Mouse (Mus musculus): Measurements from ENCODE around the gene Adcy2. TPM values are rescaled to one million over a fixed set of nuclear protein-coding genes. Genes with fewer than 3 reads are reported as not detected.
A peak's percentile ranks its signal among the peaks of the same experiment; 100 is the strongest.

Gene Adcy2
- polyA plus RNA-seq, 1 experiment from 2014 or later: 6.7 TPM

DNA sequence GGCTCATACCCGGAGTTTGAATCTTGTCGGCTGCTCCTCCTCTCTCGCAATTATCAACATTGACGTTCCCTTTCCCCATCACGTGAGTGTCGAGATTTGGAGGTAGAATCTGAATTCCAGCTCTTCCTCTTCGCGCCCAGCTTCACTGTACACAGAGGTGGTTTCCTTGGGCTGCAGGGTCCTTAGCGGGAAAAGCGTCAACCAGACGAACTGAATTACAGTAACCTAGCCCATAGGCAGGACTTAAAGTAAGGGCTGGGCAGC, 416.9 kb downstream of the Adcy2 start:
- H3K9me3 ChIP-seq (ENCODE audit: control insufficient read depth, low read length): no peaks in the 10 kb centered on the region
- ATAC-seq (ENCODE audit: low FRiP score, low TSS enrichment) (no peak; the same call in 1 of the 2 replicates), DNase-seq (no peak)
- H3K9ac ChIP-seq (replicated peaks; ENCODE audit: low read length): peak overlapping the region; percentile 66
- peaks cover 7% of the 10 kb centered on the region for H3K4me1 ChIP-seq (ENCODE audit: control insufficient read depth, insufficient read depth, low read length)
- H3K4me3 ChIP-seq (replicated peaks; ENCODE audit: low read depth, low read length): peak overlapping the region; percentile 83
- no peaks in the 10 kb centered on the region for H3K27me3 ChIP-seq (ENCODE audit: control insufficient read depth, insufficient read depth, low read length)
- 1% methylated on average over 11 of the region's 11 CpGs for WGBS
- peaks cover 47% of the 10 kb centered on the region for H3K36me3 ChIP-seq (ENCODE audit: control insufficient read depth, insufficient read depth, low read length)
- peak overlapping the region; percentile 91 for H3K4me2 ChIP-seq (ENCODE audit: low read length)
- H3K27ac ChIP-seq (replicated peaks; ENCODE audit: low read depth, low read length): peak overlapping the region; percentile 70

DNA sequence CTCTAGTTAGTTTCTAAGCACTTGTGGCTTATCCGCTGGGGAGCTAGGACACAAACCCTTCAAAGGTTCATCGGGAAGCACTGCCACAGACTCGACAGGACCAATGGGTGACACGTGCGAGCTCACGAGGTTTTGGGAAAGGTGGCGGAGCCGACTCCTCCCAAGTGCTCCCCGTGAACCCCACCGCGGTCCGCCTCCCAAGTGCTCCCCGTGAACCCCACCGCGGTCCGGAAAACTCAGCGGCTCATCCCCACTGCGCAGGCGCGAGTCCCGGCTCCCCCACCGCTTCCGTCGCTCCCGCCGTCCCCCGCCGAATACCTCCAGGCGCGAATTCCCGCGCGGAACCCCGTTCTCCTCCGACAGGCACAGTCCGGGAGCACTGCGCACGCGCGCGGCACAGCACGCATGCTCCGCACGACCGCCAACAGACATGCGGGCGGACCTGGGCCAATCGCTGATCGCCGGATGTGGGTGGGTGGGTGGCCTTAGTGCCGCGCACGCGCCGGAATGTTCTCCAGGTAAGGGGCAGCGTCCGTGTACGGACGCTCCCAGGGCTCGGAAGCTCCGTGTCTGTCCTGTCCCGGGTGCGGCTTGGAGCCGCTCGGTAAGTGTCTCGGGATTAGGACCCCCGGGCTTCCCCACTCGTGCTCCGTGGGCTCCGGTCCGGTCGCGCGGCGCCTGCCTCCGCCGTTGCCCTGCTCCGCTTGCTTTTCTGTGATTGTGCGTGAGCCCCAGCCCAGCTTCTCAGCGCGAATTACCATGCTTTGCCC, 417.4 kb downstream of the Adcy2 start, which contains the start of the genes Mtrr and Fastkd3:
TSS of gene Mtrr (minus strand) at position 403 of the 770 bp plus-strand sequence.
TSS of gene Fastkd3 (plus strand) at position 488 of the 770 bp plus-strand sequence.
- ATAC-seq (ENCODE audit: low FRiP score, low TSS enrichment) (peak; percentile 100), DNase-seq (peak; percentile 99)
- Histone ChIP-seq H3K36me3 (ENCODE audit: control insufficient read depth, insufficient read depth, low read length) (peaks cover 47% of the 10 kb centered on the region), H3K4me1 (ENCODE audit: control insufficient read depth, insufficient read depth, low read length) (peaks cover 7% of the 10 kb centered on the region), H3K4me2 (ENCODE audit: low read length) (peak within 1 kb of the TSS; percentile 91), H3K4me3 (replicated peaks; ENCODE audit: low read depth, low read length) (peak within 1 kb of the TSS; percentile 83), H3K27me3 (ENCODE audit: control insufficient read depth, insufficient read depth, low read length) (no peaks in the 10 kb centered on the region), H3K27ac (replicated peaks; ENCODE audit: low read depth, low read length) (peak within 1 kb of the TSS; percentile 70), H3K9ac (replicated peaks; ENCODE audit: low read length) (peak within 1 kb of the TSS; percentile 66), H3K9me3 (ENCODE audit: control insufficient read depth, low read length) (no peaks in the 10 kb centered on the region)
- under 1% methylated on average over 81 of the region's 81 CpGs for WGBS

DNA sequence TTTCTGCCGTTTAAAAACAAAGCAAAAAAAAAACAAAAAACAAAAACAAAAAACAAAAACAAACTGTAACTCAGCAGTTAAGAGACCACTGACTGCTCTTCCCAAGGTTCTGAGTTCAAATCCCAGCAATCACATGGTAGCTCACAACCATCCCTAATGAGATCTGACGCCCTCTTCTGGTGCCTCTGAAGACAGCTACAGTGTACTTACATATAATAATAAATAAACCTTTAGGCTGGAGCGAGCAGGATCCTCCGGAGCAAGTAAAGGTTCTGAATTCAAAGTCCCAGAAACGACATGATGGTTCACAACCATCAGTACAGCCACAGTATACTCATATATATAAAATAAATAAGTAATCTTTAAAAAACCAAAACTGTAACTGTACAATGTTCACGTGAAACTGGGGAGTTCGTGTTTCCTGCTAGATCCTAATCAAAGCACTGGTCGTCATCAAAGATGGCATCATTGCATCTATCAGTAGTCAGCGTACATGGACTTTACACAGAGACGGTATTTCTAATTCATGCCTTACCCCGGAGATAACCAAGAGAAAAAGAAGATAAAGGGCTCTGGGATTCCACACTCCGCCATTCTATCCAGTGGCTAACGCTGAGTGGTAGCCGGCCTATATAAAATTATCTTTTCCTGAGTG, 418.1 kb downstream of the Adcy2 start:
- WGBS: 29% methylated on average over 14 of the region's 14 CpGs
- peaks cover 48% of the 10 kb centered on the region for H3K36me3 ChIP-seq (ENCODE audit: control insufficient read depth, insufficient read depth, low read length)
- H3K4me3 ChIP-seq (replicated peaks; ENCODE audit: low read depth, low read length): peak overlapping the region; percentile 83

DNA sequence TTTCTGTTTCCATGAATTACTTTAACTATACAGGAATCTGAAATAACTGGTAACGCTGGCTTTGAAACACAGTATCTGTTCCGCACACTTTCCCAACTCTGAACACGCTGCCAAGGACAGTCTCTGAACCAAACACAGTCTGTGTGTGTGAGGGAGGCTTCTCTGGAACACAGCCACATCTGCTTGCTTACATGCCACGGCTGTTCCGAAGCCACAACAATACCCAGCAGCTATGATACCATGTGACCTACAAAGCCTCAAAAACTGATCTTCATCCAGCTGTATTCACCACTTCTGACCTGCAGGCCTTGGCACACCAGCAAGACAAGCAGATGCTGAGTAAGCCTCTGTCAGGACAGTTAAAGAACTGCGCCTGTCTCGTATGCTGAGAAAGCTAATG, 421.4 kb downstream of the Adcy2 start:
- Histone ChIP-seq H3K4me1 (ENCODE audit: control insufficient read depth, insufficient read depth, low read length) (peaks cover 5% of the 10 kb centered on the region), H3K27ac (replicated peaks; ENCODE audit: low read depth, low read length) (no peak overlapping the region), H3K9me3 (ENCODE audit: control insufficient read depth, low read length) (no peaks in the 10 kb centered on the region), H3K4me2 (ENCODE audit: low read length) (no peak overlapping the region), H3K4me3 (replicated peaks; ENCODE audit: low read depth, low read length) (no peak overlapping the region), H3K9ac (replicated peaks; ENCODE audit: low read length) (no peak overlapping the region), H3K36me3 (ENCODE audit: control insufficient read depth, insufficient read depth, low read length) (peaks cover 28% of the 10 kb centered on the region), H3K27me3 (ENCODE audit: control insufficient read depth, insufficient read depth, low read length) (no peaks in the 10 kb centered on the region)
- no peak for DNase-seq
- ATAC-seq (ENCODE audit: low FRiP score, low TSS enrichment): no peak
- 92% methylated on average over 7 of the region's 7 CpGs for WGBS

More for the DNA sequence above, 418.1 kb downstream of the Adcy2 start:
- Histone ChIP-seq H3K27me3 (ENCODE audit: control insufficient read depth, insufficient read depth, low read length) (no peaks in the 10 kb centered on the region), H3K9ac (replicated peaks; ENCODE audit: low read length) (peak overlapping the region; percentile 59), H3K4me1 (ENCODE audit: control insufficient read depth, insufficient read depth, low read length) (peaks cover 7% of the 10 kb centered on the region), H3K4me2 (ENCODE audit: low read length) (peak overlapping the region; percentile 91), H3K9me3 (ENCODE audit: control insufficient read depth, low read length) (no peaks in the 10 kb centered on the region), H3K27ac (replicated peaks; ENCODE audit: low read depth, low read length) (peak overlapping the region; percentile 55; the same call in 1 of the 2 replicates)
- DNase-seq: no peak
- ATAC-seq (ENCODE audit: low FRiP score, low TSS enrichment): no peak

DNA sequence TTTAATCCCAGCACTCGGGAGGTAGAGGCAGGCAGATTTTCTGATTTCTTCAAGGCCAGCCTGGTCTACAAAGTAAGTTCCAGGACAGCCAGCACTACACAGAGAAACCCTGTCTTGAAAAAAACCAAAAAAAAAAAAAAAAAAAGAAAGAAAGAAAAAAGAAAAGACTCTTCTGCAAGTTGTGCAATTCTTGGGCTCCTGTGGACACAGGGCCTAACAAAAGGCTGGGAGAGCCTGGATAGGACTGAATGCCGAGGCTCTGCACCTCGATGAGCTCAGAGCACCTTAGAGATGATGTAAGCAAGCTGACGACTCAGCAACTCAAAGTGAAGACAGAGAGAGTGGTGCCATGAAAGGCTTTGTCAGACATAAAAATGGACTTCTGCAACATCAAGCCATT, 424.9 kb downstream of the Adcy2 start:
- ATAC-seq (ENCODE audit: low FRiP score, low TSS enrichment) (no peak), DNase-seq (no peak)
- Histone ChIP-seq H3K9me3 (ENCODE audit: control insufficient read depth, low read length) (no peaks in the 10 kb centered on the region), H3K4me2 (ENCODE audit: low read length) (no peak overlapping the region), H3K27ac (replicated peaks; ENCODE audit: low read depth, low read length) (no peak overlapping the region), H3K36me3 (ENCODE audit: control insufficient read depth, insufficient read depth, low read length) (peaks cover 51% of the 10 kb centered on the region), H3K4me1 (ENCODE audit: control insufficient read depth, insufficient read depth, low read length) (no peaks in the 10 kb centered on the region), H3K9ac (replicated peaks; ENCODE audit: low read length) (no peak overlapping the region), H3K27me3 (ENCODE audit: control insufficient read depth, insufficient read depth, low read length) (no peaks in the 10 kb centered on the region), H3K4me3 (replicated peaks; ENCODE audit: low read depth, low read length) (no peak overlapping the region)
- WGBS: 86% methylated on average over 4 of the region's 4 CpGs

DNA sequence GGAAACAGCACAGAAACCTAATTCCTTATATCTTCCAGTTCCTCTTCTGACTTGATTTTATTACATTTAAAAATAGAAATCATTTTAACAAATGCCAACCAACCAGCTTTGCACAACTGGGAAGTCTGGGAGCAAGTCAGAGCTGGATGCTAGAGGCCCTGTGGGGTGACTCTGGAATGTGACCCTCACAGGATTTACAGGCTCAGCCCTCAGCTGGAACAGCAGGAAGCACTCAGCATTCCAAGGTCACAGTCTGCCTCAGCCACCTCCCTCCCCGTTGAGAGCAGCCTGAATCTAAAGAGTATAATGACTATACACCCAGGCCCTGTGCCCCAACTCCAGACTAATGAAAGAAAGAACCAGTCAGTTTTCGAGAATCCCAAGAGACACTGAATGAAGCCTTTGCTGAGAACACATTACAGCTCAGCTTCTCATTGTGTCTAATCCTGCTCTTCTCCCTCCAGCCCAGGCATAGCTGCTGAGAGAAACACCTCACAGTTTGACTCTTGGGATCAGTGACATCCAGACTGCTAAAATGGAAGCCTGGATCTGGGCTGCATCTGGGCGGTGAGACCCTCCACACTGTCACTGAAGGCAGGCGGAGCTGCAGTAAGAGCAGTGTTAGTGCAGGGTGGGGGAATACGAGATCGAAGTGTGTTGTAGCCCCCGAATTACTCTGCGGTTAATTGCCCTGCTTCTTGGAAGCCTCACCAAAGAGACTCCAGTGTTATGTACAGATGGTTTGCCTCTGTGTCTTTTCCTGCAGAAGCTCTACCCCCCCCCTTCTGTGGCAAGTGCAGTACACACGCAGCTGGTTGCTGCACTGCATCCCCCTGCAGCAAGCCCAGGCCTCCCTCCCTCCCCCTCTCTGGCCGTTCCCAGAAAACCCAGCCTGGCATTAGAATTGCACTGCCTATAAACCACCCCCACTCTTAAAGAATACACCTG, 426.1 kb downstream of the Adcy2 start:
- Histone ChIP-seq H3K4me1 (ENCODE audit: control insufficient read depth, insufficient read depth, low read length) (no peaks in the 10 kb centered on the region), H3K4me2 (ENCODE audit: low read length) (no peak overlapping the region), H3K27me3 (ENCODE audit: control insufficient read depth, insufficient read depth, low read length) (no peaks in the 10 kb centered on the region), H3K9ac (replicated peaks; ENCODE audit: low read length) (no peak overlapping the region), H3K4me3 (replicated peaks; ENCODE audit: low read depth, low read length) (no peak overlapping the region), H3K9me3 (ENCODE audit: control insufficient read depth, low read length) (no peaks in the 10 kb centered on the region), H3K36me3 (ENCODE audit: control insufficient read depth, insufficient read depth, low read length) (peaks cover 55% of the 10 kb centered on the region), H3K27ac (replicated peaks; ENCODE audit: low read depth, low read length) (no peak overlapping the region)
- no peak for DNase-seq
- no peak for ATAC-seq (ENCODE audit: low FRiP score, low TSS enrichment)
- WGBS: 70% methylated on average over 10 of the region's 10 CpGs

DNA sequence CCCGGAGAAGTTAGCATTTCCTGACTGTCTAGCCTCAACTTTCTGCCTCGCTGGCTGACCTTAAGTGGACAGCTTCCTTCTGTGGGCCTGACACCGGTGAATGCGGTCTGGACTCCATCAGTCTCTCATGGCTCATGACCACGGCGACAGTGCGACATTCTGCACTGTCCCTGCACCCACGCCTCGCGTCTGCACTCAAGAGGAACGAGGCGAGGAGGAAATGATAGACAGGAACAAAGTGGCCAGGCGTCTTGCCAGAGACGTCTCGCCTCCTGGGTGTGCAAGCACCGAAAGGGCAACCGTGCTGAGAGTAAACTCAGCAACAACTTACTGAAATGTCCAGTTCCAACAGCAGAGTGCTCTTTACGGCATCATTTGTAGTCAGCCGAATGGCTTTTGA, 427.1 kb downstream of the Adcy2 start:
- 94% methylated on average over 19 of the region's 19 CpGs for WGBS
- Histone ChIP-seq H3K36me3 (ENCODE audit: control insufficient read depth, insufficient read depth, low read length) (peaks cover 57% of the 10 kb centered on the region), H3K4me3 (replicated peaks; ENCODE audit: low read depth, low read length) (no peak overlapping the region), H3K4me2 (ENCODE audit: low read length) (no peak overlapping the region), H3K9ac (replicated peaks; ENCODE audit: low read length) (no peak overlapping the region), H3K9me3 (ENCODE audit: control insufficient read depth, low read length) (no peaks in the 10 kb centered on the region), H3K27me3 (ENCODE audit: control insufficient read depth, insufficient read depth, low read length) (no peaks in the 10 kb centered on the region), H3K27ac (replicated peaks; ENCODE audit: low read depth, low read length) (no peak overlapping the region), H3K4me1 (ENCODE audit: control insufficient read depth, insufficient read depth, low read length) (no peaks in the 10 kb centered on the region)
- ATAC-seq (ENCODE audit: low FRiP score, low TSS enrichment) (no peak), DNase-seq (no peak)

Measured in midbrain, embryonic 14.5 days (tissue).